In the genomic region with DNA sequence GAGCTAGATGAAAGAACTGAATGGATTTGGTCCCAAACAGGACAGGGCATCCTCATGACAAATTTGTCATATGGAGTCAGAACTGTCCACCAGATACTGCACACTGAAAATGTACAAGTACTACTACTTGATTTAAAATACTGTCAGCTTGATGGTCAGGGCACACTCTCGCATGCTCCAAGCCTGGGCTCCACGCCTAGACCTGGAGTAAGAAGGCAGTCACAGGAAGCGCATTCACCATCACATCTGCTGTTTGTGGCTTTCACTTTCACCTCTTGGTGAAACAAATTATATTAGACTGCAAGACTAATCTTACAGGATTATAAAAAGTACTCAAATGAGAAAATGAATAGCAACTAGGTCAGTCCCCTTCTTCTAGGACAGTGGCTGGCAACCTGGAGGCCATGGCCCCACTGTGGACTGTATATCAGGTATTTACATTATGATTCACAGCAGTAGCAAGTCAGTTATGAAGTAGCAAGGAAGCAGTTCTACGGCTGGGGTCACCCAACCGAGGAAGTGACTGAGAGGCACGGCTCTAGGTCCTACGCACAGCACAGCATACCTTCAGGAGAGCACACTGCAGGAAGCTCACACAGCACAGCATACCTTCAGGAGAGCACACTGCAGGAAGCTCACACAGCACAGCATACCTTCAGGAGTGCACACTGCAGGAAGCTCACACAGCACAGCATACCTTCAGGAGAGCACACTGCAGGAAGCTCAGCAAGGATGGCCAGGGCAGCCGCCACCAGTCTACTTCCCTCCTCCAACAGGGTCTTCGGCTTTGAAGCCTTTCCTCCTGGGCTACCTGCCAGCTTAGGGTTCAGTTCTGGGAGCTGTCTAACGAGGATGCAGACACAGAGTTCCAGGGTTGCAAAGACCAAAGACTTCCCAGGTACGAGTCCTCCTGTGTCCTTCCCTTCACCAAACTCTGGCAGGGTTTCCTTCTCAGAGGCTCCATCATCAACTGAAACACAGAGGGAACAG, we compare ENCODE assay signal across 15 mouse cellular contexts. TPM values are rescaled to one million over a fixed set of nuclear protein-coding genes. Genes with fewer than 3 reads are reported as not detected.
A peak's percentile ranks its signal among the peaks of the same experiment; 100 is the strongest.
DNase-seq lines count a peak whose midpoint lies in the region; ATAC-seq and TF ChIP-seq lines count a peak whose summit lies in the region.
"Had no signal": no experiment of that assay in that cellular context is flagged by ENCODE, and none has a peak within 500 bp of the region (broad histone marks: within the 10 kb centered on the region; RNA-seq: fewer than 3 reads in every experiment).

No protein-coding gene starts in this region.

- POLR2A ChIA-PET in Patski (lab: Charles Lee): no interaction called here

- CTCF ChIA-PET in Patski (lab: Charles Lee): no interaction called here

- TF ChIP-seq CTCF in Patski (IDR thresholded peaks at IDR 0.05): no peak

- no peak overlapping the region for H3K4me2 ChIP-seq in lung, embryonic 16.5 days (ENCODE audit: low read depth, low read length)
- H3K4me2 ChIP-seq: embryonic facial prominence, embryonic 15.5 days; midbrain, embryonic 13.5 days had no signal

- H3K27me3 ChIP-seq in lung, embryonic 16.5 days (ENCODE audit: control insufficient read depth, insufficient read depth, low read depth, low read length): no peaks in the 10 kb centered on the region
- H3K27me3 ChIP-seq in Patski: no peaks in the 10 kb centered on the region
- H3K27me3 ChIP-seq: embryonic facial prominence, embryonic 15.5 days; midbrain, embryonic 13.5 days had no signal

- no peak for DNase-seq in lung, postnatal 25 days (ENCODE audit: low spot score)
- no peak for DNase-seq in Patski (ENCODE audit: low read depth, low spot score)
- DNase-seq in thymus, postnatal 10 days (ENCODE audit: low spot score in 2 of 2): peak; percentile 29 to 32
- DNase-seq in neural tube, embryonic 10.5 days (ENCODE audit: extremely low spot score, low spot score): no peak
- DNase-seq in cerebellum, adult 9-11 months: no peak
- DNase-seq: adrenal gland, postnatal 36 days; cerebellum, postnatal 25 days; gastrocnemius, adult 2 months; heart, postnatal 14 days; kidney, adult 8-10 months had no signal

- no peak overlapping the region for H3K9ac ChIP-seq in lung, embryonic 16.5 days (ENCODE audit: low read length)
- H3K9ac ChIP-seq: embryonic facial prominence, embryonic 15.5 days; midbrain, embryonic 13.5 days had no signal

- peaks cover 2% of the 10 kb centered on the region; the same call in 1 of the 2 replicates for H3K4me1 ChIP-seq in lung, embryonic 16.5 days (replicated peaks; ENCODE audit: control insufficient read depth, insufficient read depth, low read length)
- H3K4me1 ChIP-seq: embryonic facial prominence, embryonic 15.5 days; midbrain, embryonic 13.5 days had no signal

- no peak overlapping the region for H3K4me3 ChIP-seq in lung, embryonic 16.5 days (ENCODE audit: low read length)
- H3K4me3 ChIP-seq: embryonic facial prominence, embryonic 15.5 days; gastrocnemius, adult 2 months; midbrain, embryonic 13.5 days had no signal

- H3K36me3 ChIP-seq in lung, embryonic 16.5 days (ENCODE audit: control insufficient read depth, insufficient read depth, low read length): peaks cover 12% of the 10 kb centered on the region; the same call in 1 of the 2 replicates

- peak; percentile 27; the same call in 1 of the 2 replicates for ATAC-seq in lung, embryonic 16.5 days (ENCODE audit: low read depth)
- ATAC-seq in Patski: peak; percentile 38
- ATAC-seq in monocyte, adult 5-6 weeks (replicated peaks; ENCODE audit: insufficient number of reproducible peaks, low FRiP score, low TSS enrichment, poor library complexity, severe bottlenecking): peak; percentile 58
- no peak for ATAC-seq in megakaryocyte-erythroid progenitor cell, adult 5-6 weeks (replicated peaks; ENCODE audit: low FRiP score, low TSS enrichment, poor library complexity, severe bottlenecking)
- ATAC-seq: midbrain, embryonic 13.5 days had no signal

- WGBS in lung, embryonic 16.5 days: 55% methylated on average over 11 of the region's 11 CpGs

- H3K9me3 ChIP-seq in lung, embryonic 16.5 days (ENCODE audit: control insufficient read depth, low read length): no peaks in the 10 kb centered on the region
- H3K9me3 ChIP-seq: embryonic facial prominence, embryonic 15.5 days; midbrain, embryonic 13.5 days had no signal

- in situ Hi-C loops in Patski (cut with MboI; ENCODE audit: low pct_unique_long_range_greater_than_20kb): no loop called here

- no peak overlapping the region for H3K27ac ChIP-seq in lung, embryonic 16.5 days (ENCODE audit: low read length)
- H3K27ac ChIP-seq: embryonic facial prominence, embryonic 15.5 days; gastrocnemius, adult 2 months; midbrain, embryonic 13.5 days had no signal

RNA-seq across cellular contexts. Expression of a gene that starts 58.3 kb away (rescaled TPM):
- polyA plus RNA-seq in lung, embryonic 16.5 days (2015; fragmentation: Nextera tagmentation; extraction: Ambion mirVana): 36.0 and 38.0 TPM in 2 replicates
- polyA plus RNA-seq in Patski (2021): 57.6 TPM
- total RNA-seq in monocyte, adult 5-6 weeks (2017): 179 to 243 TPM (median 180 TPM) in 3 replicates
- 87.4 and 132 TPM in 2 replicates for total RNA-seq in megakaryocyte-erythroid progenitor cell, adult 5-6 weeks (2014; fragmentation: Nextera tagmentation)
- total RNA-seq in megakaryocyte-erythroid progenitor cell, adult 5-6 weeks (2017): 186 and 187 TPM in 2 replicates

Comparison
In these comparisons a context has a peak if more than half of its experiments do, and no peak if none do; other contexts are left out.
1. DNase-seq: peak in thymus, postnatal 10 days (2 of 2); none in lung, postnatal 25 days (single experiment), Patski (single experiment), neural tube, embryonic 10.5 days (single experiment) and cerebellum, adult 9-11 months (single experiment).